Mouse (Mus musculus): ENCODE results near the gene Tbc1d8. TPM values are rescaled to one million over a fixed set of nuclear protein-coding genes. Genes with fewer than 3 reads are reported as not detected.
A peak's percentile ranks its signal among the peaks of the same experiment; 100 is the strongest.

Gene Tbc1d8
- total and polyA plus RNA-seq, 3 experiments, result 0.16 to 1.4 (median 0.81) TPM

GRCm38 (mm10) chr1:39527432-39527831 is 48.9 kb upstream of the Tbc1d8 start:
- Histone ChIP-seq H3K4me3 (replicated peaks in 1 of 3; ENCODE audit: low read depth in 2 of 3, low read length in 2 of 3, poor library complexity in 1 of 3) (no peak overlapping the region), H3K4me1 (ENCODE audit: control insufficient read depth in 1 of 2, insufficient read depth in 2 of 2) (0 out of 4 replicates have a peak, but pooled peaks cover 0 to 2% of the 10 kb centered on the region in 2 experiments), H3K9me3 (replicated peaks; ENCODE audit: low read length) (no peaks in the 10 kb centered on the region), H3K79me2 (replicated peaks; ENCODE audit: control insufficient read depth, extremely low read depth, insufficient read depth, poor library complexity, severe bottlenecking) (no peaks in the 10 kb centered on the region), H3K27me3 (replicated peaks) (no peaks in the 10 kb centered on the region), H3K27ac (ENCODE audit: insufficient read depth, low read depth) (no peak overlapping the region), H3K9ac (ENCODE audit: insufficient read depth, low read depth) (no peak overlapping the region), H3K36me3 (replicated peaks in 1 of 2; ENCODE audit: control insufficient read depth in 1 of 2, insufficient read depth in 1 of 2, low read length in 1 of 2) (no peaks in the 10 kb centered on the region), H3K4me2 (ENCODE audit: insufficient read depth, low read depth, poor library complexity, severe bottlenecking) (no peak overlapping the region)
- TF ChIP-seq KAT2A (IDR thresholded peaks at IDR 0.05; ENCODE audit: insufficient replicate concordance, low read length) (no peak), CHD1 (IDR thresholded peaks at IDR 0.05; ENCODE audit: low read depth, low read length) (no peak), ELF1 (IDR thresholded peaks at IDR 0.05; ENCODE audit: low read depth, low read length) (peak; percentile 46; the same call in 1 of the 2 replicates), SMC3 (IDR thresholded peaks at IDR 0.05; ENCODE audit: low read depth, low read length) (peak; percentile 53), CTCF (conservative IDR thresholded peaks at IDR 0.05 in 1 of 2, IDR thresholded peaks at IDR 0.05 in 1 of 2; ENCODE audit: low read depth in 2 of 2, low read length in 2 of 2) (peak; percentile 81 to 89), MAZ (IDR thresholded peaks at IDR 0.05; ENCODE audit: low read depth, low read length) (no peak), RAD21 (IDR thresholded peaks at IDR 0.05; ENCODE audit: low read depth, low read length) (peak; percentile 62), BHLHE40 (IDR thresholded peaks at IDR 0.05; ENCODE audit: low read depth, low read length) (no peak)
- in situ Hi-C loops (cut with MboI; ENCODE audit: low pct_ligation_motif_present, low pct_unique_long_range_greater_than_20kb, low sequenced_read_pairs), result no loop called here
- peak; percentile 84 for DNase-seq (ENCODE audit: extremely low read depth)
- dilution Hi-C loops (cut with MboI; ENCODE audit: extremely low pct_ligation_motif_present, extremely low pct_unique_long_range_greater_than_20kb, low sequenced_read_pairs), result no loop called here

DNA sequence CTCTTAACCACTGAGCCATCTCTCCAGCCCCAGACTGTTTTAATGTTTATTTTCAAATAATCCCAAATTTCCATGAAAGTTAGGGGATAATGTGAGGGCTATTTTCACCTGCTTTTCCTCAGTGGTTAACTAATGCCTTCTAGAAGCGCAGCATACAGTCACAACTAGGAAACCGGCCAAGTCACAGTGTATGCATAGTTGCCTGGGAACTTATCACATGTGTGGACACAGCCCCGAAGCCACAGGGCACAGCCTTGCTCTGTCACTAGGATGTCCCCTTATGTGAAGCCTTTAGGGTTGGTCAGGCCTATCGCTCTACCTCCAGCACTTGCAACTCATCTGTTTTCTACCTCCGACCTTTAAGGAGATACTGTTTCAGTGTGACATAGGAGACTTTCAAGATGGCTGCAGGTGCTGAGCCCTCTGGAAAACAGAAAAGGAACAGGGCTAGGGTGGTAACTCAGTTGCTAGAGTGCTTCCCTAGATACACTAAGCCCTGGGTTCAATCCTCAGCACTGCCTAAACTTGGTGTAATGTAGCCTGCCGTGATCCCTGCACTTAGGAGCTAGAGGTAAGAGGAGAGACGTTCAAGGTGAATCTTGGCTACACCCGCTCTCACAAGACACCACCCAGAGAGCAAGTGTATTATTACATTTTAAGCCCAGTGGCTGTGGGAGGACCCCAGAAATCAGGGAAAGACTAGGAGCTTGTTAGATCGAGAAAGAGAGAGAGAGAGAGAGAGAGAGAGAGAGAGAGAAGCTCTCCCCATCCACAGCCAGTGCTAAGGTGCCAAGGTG is 48.0 kb upstream of the Tbc1d8 start:
- H3K9me3 ChIP-seq (replicated peaks; ENCODE audit: low read length), result no peaks in the 10 kb centered on the region
- H3K4me2 ChIP-seq (ENCODE audit: insufficient read depth, low read depth, poor library complexity, severe bottlenecking), result no peak overlapping the region
- H3K79me2 ChIP-seq (replicated peaks; ENCODE audit: control insufficient read depth, extremely low read depth, insufficient read depth, poor library complexity, severe bottlenecking), result no peaks in the 10 kb centered on the region
- H3K27me3 ChIP-seq (replicated peaks), result no peaks in the 10 kb centered on the region
- H3K4me1 ChIP-seq (ENCODE audit: control insufficient read depth in 1 of 2, insufficient read depth in 2 of 2), result 0 out of 4 replicates have a peak, but pooled peaks cover 0 to 2% of the 10 kb centered on the region in 2 experiments
- in situ Hi-C loops (cut with MboI; ENCODE audit: low pct_ligation_motif_present, low pct_unique_long_range_greater_than_20kb, low sequenced_read_pairs), result no loop called here
- no peak overlapping the region for H3K9ac ChIP-seq (ENCODE audit: insufficient read depth, low read depth)
- no peak for DNase-seq (ENCODE audit: extremely low read depth)
- dilution Hi-C loops (cut with MboI; ENCODE audit: extremely low pct_ligation_motif_present, extremely low pct_unique_long_range_greater_than_20kb, low sequenced_read_pairs), result no loop called here
- H3K36me3 ChIP-seq (replicated peaks in 1 of 2; ENCODE audit: control insufficient read depth in 1 of 2, insufficient read depth in 1 of 2, low read length in 1 of 2), result no peaks in the 10 kb centered on the region
- no peak for TF ChIP-seq USF1 (IDR thresholded peaks at IDR 0.05; ENCODE audit: low read depth, low read length)
- TF ChIP-seq JUN (IDR thresholded peaks at IDR 0.05; ENCODE audit: insufficient read depth, low read depth, low read length), result no peak
- TF ChIP-seq MEF2A (IDR thresholded peaks at IDR 0.05; ENCODE audit: borderline replicate concordance, low read depth, low read length), result no peak
- no peak for TF ChIP-seq CHD2 (IDR thresholded peaks at IDR 0.05; ENCODE audit: low read length)
- no peak for TF ChIP-seq ZNF384 (IDR thresholded peaks at IDR 0.05; ENCODE audit: low read depth, low read length)
- no peak for TF ChIP-seq MYC (IDR thresholded peaks at IDR 0.05; ENCODE audit: low read depth, low read length)
- TF ChIP-seq RCOR1 (conservative IDR thresholded peaks at IDR 0.05; ENCODE audit: low read depth, low read length), result no peak
- TF ChIP-seq BHLHE40 (IDR thresholded peaks at IDR 0.05; ENCODE audit: low read depth, low read length), result no peak
- TF ChIP-seq NRF1 (IDR thresholded peaks at IDR 0.05; ENCODE audit: low read depth, low read length), result no peak
- no peak overlapping the region for H3K4me3 ChIP-seq (replicated peaks in 1 of 3; ENCODE audit: low read depth in 2 of 3, low read length in 2 of 3, poor library complexity in 1 of 3)
- H3K27ac ChIP-seq (ENCODE audit: insufficient read depth, low read depth), result no peak overlapping the region

Measured in CH12.LX (cell line).